Mouse (Mus musculus): ENCODE measurements around the gene Zpbp2.

DNA sequence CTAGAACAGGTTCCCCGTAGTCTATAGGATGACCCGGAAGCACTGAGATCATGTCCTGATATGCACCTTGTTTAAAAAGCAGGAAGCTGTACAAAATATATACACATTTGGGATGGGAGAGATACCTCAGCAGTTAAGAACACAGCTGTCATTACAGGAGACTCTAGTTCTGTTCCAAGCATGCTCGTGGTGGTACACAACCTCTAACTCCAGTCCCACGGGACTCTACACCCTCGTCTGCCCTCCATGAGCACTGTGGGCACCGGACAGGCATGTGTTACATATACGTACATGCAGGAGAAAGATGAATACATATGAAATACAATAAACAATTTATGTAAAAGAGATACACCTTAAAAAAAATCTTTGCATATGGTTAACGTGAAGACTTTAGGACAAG is 8.3 kb upstream of the Zpbp2 start:
- TF ChIP-seq CTCF (IDR thresholded peaks at IDR 0.05; ENCODE audit: low read depth, low read length) (no peak), POLR2A (IDR thresholded peaks at IDR 0.05; ENCODE audit: extremely low read depth, insufficient read depth, low read length) (no peak)

All from liver, adult 2 months (tissue).